Mouse (Mus musculus): ENCODE data around the gene Zic3. TPM values are rescaled to one million over a fixed set of nuclear protein-coding genes. Genes with fewer than 3 reads are reported as not detected.
A peak's percentile ranks its signal among the peaks of the same experiment; 100 is the strongest.

The Zic3 gene
- polyA plus RNA-seq, 1 experiment from 2014 or later: 6.1 TPM

DNA sequence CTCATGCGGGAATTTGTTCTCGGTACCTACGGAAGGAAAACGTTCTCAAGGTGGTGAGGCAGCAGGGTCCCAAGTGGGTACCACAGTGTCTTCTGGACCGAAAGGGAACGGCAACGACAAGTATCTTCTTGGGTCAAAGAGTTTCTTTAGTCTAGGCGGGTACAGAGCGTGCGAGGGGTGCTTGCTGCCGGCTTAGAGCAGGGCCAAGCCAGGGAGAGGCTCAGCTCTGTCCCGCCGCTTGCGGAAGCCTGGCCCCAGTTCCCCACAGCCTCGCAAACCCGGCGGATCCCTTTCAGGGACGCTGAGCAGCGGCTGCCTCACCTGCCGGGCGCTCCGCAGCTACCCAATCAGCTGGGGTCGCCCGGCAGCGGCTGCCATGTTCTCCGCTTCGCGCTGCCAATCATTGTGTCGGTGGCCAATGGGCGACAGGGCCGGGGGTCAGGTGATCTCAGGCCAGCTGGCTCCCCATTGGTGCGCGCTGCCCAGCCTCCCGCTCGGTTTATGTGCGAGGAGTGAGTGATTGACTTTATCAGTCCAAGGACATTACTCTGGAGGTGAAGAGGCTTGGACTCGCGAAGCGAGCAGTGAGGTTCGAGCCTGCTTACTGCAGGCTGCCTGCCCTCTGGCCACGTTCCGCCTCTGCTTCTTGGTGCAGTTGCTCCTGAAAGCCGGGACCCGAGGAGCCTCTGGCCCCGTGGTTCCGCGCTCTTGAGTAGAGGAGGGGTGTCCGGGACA lies 7.8 kb downstream of the Zic3 start:
- H3K4me1 ChIP-seq: peaks cover 10% of the 10 kb centered on the region; the same call in 1 of the 2 replicates
- peak overlapping the region; percentile 67 for H3K4me2 ChIP-seq
- H3K4me3 ChIP-seq: peak overlapping the region; percentile 45
- H3K27me3 ChIP-seq: peaks cover 71% of the 10 kb centered on the region
- H3K36me3 ChIP-seq: no peaks in the 10 kb centered on the region
- ATAC-seq (ENCODE audit: insufficient number of reproducible peaks, low FRiP score, low TSS enrichment, low read depth): peak; percentile 83
- 16% methylated on average over 48 of the region's 48 CpGs for WGBS
- H3K27ac ChIP-seq: no peak overlapping the region
- H3K9me3 ChIP-seq: no peaks in the 10 kb centered on the region
- no peak overlapping the region for H3K9ac ChIP-seq

DNA sequence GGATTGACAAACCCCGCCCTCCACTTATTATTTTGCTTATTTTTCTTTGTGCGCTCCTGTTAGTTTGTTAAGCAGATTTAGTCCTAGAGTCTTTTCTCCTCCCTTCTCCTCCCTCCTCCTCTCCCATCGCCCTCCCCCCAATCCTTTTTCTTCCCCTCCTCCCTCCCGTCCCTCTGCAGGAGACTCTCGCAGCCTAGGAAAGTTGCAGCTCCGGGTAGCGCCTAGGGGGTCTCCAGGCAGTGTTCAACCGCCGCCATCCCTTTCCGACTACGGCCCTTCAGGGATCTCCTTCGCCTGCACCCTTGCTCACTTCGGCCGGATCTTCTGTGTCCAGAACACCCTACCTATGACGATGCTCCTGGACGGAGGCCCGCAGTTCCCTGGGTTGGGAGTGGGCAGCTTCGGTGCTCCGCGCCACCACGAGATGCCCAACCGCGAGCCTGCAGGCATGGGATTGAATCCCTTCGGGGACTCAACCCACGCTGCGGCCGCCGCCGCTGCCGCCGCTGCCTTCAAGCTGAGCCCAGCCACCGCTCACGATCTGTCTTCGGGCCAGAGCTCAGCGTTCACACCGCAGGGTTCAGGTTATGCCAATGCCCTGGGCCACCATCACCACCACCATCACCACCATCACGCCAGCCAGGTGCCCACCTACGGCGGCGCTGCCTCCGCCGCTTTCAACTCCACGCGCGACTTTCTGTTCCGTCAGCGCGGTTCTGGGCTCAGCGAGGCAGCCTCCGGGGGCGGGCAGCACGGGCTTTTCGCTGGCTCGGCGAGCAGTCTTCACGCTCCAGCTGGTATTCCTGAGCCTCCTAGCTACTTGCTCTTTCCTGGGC lies 8.6 kb downstream of the Zic3 start:
- Histone ChIP-seq H3K27me3 (peaks cover 65% of the 10 kb centered on the region), H3K4me2 (peak overlapping the region; percentile 67), H3K4me3 (peak overlapping the region; percentile 45), H3K4me1 (peaks cover 10% of the 10 kb centered on the region; the same call in 1 of the 2 replicates), H3K9me3 (no peaks in the 10 kb centered on the region), H3K27ac (no peak overlapping the region; the same call in 1 of the 2 replicates), H3K9ac (0 out of 2 replicates have a peak overlapping the region, but pooled peaks have one; percentile 10), H3K36me3 (no peaks in the 10 kb centered on the region)
- ATAC-seq (ENCODE audit: insufficient number of reproducible peaks, low FRiP score, low TSS enrichment, low read depth): no peak
- WGBS: 17% methylated on average over 55 of the region's 56 CpGs

DNA sequence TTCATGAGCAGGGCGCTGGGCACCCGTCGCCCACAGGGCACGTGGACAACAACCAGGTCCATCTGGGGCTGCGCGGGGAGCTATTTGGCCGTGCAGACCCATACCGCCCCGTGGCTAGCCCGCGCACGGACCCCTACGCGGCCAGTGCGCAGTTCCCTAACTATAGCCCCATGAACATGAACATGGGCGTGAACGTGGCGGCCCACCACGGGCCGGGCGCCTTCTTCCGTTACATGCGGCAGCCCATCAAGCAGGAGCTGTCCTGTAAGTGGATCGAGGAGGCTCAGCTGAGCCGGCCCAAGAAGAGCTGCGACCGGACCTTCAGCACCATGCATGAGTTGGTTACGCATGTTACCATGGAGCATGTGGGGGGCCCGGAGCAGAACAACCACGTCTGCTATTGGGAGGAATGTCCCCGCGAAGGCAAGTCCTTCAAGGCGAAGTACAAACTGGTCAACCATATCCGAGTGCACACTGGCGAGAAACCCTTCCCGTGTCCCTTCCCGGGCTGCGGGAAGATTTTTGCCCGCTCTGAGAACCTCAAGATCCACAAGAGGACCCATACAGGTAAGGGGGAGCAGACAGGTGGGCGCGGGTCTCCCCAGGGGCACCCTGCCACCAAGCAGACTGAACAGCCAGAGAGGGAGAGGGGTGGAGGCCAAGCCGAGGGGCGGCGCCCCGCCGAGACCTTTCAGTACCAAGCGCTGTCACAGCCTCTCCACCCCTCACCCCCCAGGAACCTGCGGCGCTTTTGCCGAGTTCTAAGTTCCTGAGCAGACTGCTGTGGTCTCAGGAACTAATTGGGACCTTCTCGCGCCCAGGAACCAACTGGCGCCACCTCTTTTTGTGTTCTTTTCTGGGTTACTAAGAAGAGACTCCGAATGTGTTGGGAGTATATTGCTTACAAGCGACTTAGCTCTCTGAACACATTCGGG lies 9.4 kb downstream of the Zic3 start:
- Histone ChIP-seq H3K9ac (no peak overlapping the region), H3K4me2 (peak overlapping the region; percentile 67), H3K27me3 (peaks cover 62% of the 10 kb centered on the region), H3K27ac (no peak overlapping the region), H3K9me3 (no peaks in the 10 kb centered on the region), H3K4me3 (peak overlapping the region; percentile 45), H3K36me3 (no peaks in the 10 kb centered on the region), H3K4me1 (peaks cover 10% of the 10 kb centered on the region; the same call in 1 of the 2 replicates)
- no peak for ATAC-seq (ENCODE audit: insufficient number of reproducible peaks, low FRiP score, low TSS enrichment, low read depth)
- 20% methylated on average over 54 of the region's 56 CpGs for WGBS

DNA sequence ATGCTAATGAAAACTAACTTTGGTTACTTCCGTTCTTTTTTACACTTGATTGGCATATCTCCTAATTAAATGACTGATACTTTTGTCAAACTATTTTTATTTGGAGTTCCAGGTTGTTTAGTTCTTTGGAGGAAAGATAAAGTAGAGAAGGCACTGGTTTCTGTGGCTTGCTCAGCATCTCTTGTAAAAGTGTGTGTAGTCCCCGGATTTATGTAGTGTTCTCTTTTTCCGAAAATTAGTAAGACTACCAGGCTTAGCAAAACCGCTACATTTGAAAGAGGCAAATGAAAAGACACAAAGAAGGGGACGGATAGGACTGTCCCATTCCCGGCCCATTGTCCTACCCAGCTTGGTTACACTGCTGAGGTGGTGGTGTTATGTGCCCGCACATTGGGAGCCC lies 10.1 kb downstream of the Zic3 start:
- Histone ChIP-seq H3K9ac (no peak overlapping the region), H3K27me3 (peaks cover 62% of the 10 kb centered on the region), H3K27ac (no peak overlapping the region), H3K9me3 (no peaks in the 10 kb centered on the region), H3K36me3 (no peaks in the 10 kb centered on the region), H3K4me3 (peak overlapping the region; percentile 45), H3K4me2 (peak overlapping the region; percentile 67), H3K4me1 (peaks cover 10% of the 10 kb centered on the region; the same call in 1 of the 2 replicates)
- WGBS: 10% methylated on average over 7 of the region's 7 CpGs
- no peak for ATAC-seq (ENCODE audit: insufficient number of reproducible peaks, low FRiP score, low TSS enrichment, low read depth)

DNA sequence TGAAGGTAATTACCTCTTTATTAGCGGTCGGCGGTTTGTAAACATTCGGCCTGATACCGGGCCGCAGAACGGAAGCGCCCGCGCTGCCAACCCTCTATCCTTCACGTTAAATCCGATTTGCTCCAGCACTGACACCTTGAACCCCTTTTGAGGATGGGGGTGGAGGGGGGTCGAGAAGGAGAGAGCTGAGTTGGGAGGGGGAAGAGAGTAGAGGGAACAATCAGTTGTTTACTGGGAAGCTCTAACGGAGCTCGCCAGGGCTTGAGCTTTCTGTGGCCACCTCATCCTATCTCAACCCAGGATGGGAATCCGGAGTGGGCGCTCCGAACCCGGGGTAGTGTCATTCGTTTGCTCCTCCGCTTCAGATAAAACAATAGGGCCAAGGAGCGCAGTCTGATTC lies 11.0 kb downstream of the Zic3 start:
- Histone ChIP-seq H3K36me3 (no peaks in the 10 kb centered on the region), H3K27me3 (peaks cover 59% of the 10 kb centered on the region), H3K9me3 (no peaks in the 10 kb centered on the region), H3K4me1 (peaks cover 14% of the 10 kb centered on the region; the same call in 1 of the 2 replicates), H3K4me2 (no peak overlapping the region), H3K27ac (no peak overlapping the region), H3K4me3 (peak overlapping the region; percentile 45), H3K9ac (no peak overlapping the region)
- 22% methylated on average over 22 of the region's 22 CpGs for WGBS
- no peak for ATAC-seq (ENCODE audit: insufficient number of reproducible peaks, low FRiP score, low TSS enrichment, low read depth)

DNA sequence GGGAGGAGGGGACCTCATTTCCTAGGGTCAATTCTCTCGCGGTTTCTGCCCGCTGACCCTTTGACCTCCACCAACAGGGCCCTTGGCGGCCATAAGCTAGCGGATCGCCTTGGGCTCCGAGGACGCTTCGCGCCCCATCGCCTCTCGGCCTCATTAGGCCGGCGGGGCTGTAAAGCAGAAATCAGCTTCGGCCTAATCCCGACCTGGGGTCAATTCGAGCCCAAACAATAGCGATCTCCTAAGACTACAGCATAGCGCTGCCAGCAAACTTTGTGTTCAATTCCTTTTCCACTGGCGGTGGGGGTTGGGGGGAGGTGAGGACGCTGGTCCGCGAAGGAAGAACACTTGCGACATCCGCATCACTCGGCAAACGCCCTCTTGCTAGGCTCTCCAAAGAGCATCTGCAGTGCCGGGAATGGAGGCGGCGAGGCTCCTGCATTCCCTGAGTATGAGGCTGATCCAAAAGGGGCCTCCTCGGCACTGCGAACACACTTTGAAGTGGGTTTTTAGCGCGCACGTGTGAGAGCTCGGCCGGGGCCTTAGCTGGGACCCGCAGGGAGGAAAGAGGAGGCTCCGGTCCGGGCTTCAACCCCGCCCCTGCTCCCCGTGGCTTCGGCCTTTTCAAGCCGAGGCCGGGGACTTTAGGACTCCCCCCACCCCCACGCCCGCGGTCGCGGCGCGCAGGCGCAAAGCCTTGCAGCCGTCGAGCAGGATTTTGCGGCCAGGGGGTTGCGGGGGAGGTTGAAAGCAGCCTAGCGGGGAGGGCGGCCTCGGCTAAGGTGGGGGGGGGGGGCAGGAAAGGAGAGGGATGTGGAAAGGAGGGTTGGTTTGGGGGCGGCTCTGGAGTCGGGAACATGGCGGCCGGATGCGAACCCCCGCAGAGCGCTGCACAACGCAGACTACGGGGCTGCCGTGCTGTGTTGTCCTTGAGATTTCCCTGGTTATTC lies 15.8 kb downstream of the Zic3 start:
- Histone ChIP-seq H3K9ac (no peak overlapping the region), H3K27ac (peak overlapping the region; percentile 43; the same call in 1 of the 2 replicates)
- peak; percentile 83 for ATAC-seq (ENCODE audit: insufficient number of reproducible peaks, low FRiP score, low TSS enrichment, low read depth)

DNA sequence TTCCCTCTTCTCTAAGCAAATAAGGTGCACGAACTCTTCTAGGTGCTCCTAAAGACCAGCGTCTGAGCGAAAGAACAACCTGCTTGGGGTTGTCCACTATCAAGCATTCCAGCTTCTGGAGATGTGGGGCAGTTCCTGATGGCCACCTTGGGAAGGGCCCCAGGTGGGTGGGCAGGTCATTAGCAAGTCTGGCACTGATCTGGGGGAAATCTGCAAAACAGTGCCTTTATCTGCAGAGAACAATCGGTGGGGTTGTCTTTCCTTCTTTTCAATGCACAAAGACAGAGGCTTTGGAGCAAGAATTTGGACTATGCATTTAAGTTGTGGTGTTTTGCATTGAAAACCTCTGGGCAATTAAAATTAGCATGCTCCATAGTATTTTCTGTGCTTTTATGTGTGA lies 17.2 kb downstream of the Zic3 start:
- ATAC-seq (ENCODE audit: insufficient number of reproducible peaks, low FRiP score, low TSS enrichment, low read depth): no peak
- no peaks in the 10 kb centered on the region for H3K9me3 ChIP-seq
- no peak overlapping the region for H3K27ac ChIP-seq
- no peak overlapping the region for H3K4me2 ChIP-seq
- no peak overlapping the region for H3K4me3 ChIP-seq
- WGBS: 49% methylated on average over 4 of the region's 4 CpGs
- H3K9ac ChIP-seq: no peak overlapping the region
- no peaks in the 10 kb centered on the region for H3K36me3 ChIP-seq
- peaks cover 11% of the 10 kb centered on the region for H3K27me3 ChIP-seq
- 0 out of 2 replicates have a peak, but pooled peaks cover 4% of the 10 kb centered on the region for H3K4me1 ChIP-seq

More for the DNA sequence above, 15.8 kb downstream of the Zic3 start:
- H3K27me3 ChIP-seq: peaks cover 23% of the 10 kb centered on the region
- peak overlapping the region; percentile 45 for H3K4me2 ChIP-seq
- no peaks in the 10 kb centered on the region for H3K9me3 ChIP-seq
- peak overlapping the region; percentile 43 for H3K4me3 ChIP-seq
- H3K36me3 ChIP-seq: no peaks in the 10 kb centered on the region
- H3K4me1 ChIP-seq: 0 out of 2 replicates have a peak, but pooled peaks cover 5% of the 10 kb centered on the region
- WGBS: 23% methylated on average over 63 of the region's 70 CpGs

DNA sequence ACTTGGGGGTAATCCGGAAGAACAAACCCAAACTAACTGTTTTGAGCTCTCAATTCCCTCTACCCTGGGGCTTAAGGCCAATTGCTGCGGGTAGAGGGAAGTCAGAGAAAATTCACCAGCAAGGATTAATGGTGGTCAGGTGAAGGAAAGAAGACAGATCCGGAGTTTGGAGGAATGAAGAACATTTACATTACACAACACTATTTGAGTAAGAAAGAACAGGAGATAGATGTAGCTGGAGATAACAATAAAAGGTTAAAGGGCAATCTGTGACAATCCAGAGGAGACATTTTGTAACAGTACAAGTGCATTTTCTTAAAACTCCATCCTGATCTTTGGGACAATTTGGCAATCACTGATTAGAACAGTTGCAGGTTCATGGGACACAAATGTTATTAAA lies 19.4 kb downstream of the Zic3 start:
- no peak for ATAC-seq (ENCODE audit: insufficient number of reproducible peaks, low FRiP score, low TSS enrichment, low read depth)
- Histone ChIP-seq H3K27me3 (peaks cover 9% of the 10 kb centered on the region), H3K9me3 (no peaks in the 10 kb centered on the region), H3K27ac (no peak overlapping the region), H3K4me2 (no peak overlapping the region), H3K36me3 (no peaks in the 10 kb centered on the region), H3K4me3 (no peak overlapping the region), H3K4me1 (0 out of 2 replicates have a peak, but pooled peaks cover 4% of the 10 kb centered on the region), H3K9ac (no peak overlapping the region)
- WGBS: 56% methylated on average over 3 of the region's 3 CpGs

DNA sequence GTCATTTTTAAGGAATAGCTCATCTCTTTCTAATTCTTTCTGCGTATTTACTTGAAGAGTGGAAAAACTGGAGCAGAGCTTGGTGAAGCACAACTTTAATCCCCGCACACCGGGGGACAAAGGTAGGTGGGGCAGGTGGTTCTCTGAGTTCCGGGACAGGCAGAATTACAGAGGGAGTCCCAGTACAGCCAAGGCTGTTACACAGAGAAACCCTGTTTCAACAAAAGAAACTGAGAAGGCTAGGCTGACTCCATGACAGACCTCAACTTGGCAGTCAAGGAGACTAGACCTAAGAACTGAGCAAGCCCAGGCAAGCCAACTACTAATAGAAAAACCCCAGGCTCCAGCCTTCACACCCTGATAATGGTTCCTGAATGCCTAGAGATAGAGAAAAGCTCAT lies 20.0 kb downstream of the Zic3 start:
- Histone ChIP-seq H3K9ac (no peak overlapping the region), H3K4me1 (0 out of 2 replicates have a peak, but pooled peaks cover 4% of the 10 kb centered on the region), H3K9me3 (no peaks in the 10 kb centered on the region), H3K4me2 (no peak overlapping the region), H3K27me3 (peaks cover 7% of the 10 kb centered on the region), H3K4me3 (no peak overlapping the region), H3K27ac (no peak overlapping the region), H3K36me3 (no peaks in the 10 kb centered on the region)
- 77% methylated on average over 4 of the region's 4 CpGs for WGBS
- no peak for ATAC-seq (ENCODE audit: insufficient number of reproducible peaks, low FRiP score, low TSS enrichment, low read depth)

Data from limb, embryonic 15.5 days (tissue).